Mouse (Mus musculus) neural tube, embryonic 11.5 days (tissue): Measurements from ENCODE around the gene Cdh12. TPM values are rescaled to one million over a fixed set of nuclear protein-coding genes. Genes with fewer than 3 reads are reported as not detected.

Source experiments
- ATAC-seq: fragments of 200-750 bp; cut with Nextera tagmentation; 2 replicates; pipeline ENCODE4 v1.8.0; 2017; ENCODE audit warnings: moderate number of reproducible peaks, mild to moderate bottlenecking, moderate TSS enrichment, moderate library complexity; ENCODE audit not compliant: insufficient read depth, low FRiP score, low TSS enrichment
- DNase-seq: peaks from one replicate; pipeline ENCODE4 v3.0.0-alpha.2; 2015; ENCODE audit warnings: low spot score
- H3K27ac ChIP-seq: fragments of 300-500 bp; sonication (generic); 2 replicates; pipeline ENCODE4 v1.5.1; 2014; ENCODE audit warnings: low read depth, mild to moderate bottlenecking, low read length
- H3K27me3 ChIP-seq: fragments of 300-500 bp; sonication (generic); 2 replicates; pipeline ENCODE4 v1.6.1; 2014; ENCODE audit warnings: mild to moderate bottlenecking, low read length, mixed read lengths; ENCODE audit not compliant: control insufficient read depth, insufficient read depth
- H3K36me3 ChIP-seq: fragments of 300-500 bp; sonication (generic); 2 replicates; pipeline ENCODE4 v1.6.1; 2014; ENCODE audit warnings: mild to moderate bottlenecking, low read length, moderate library complexity, mixed read lengths; ENCODE audit not compliant: control insufficient read depth, insufficient read depth
- H3K4me1 ChIP-seq: fragments of 300-500 bp; sonication (generic); 2 replicates; pipeline ENCODE4 v1.6.1; 2014; ENCODE audit warnings: low read length, mixed read lengths; ENCODE audit not compliant: control insufficient read depth, insufficient read depth
- H3K4me2 ChIP-seq: fragments of 300-500 bp; sonication (generic); 2 replicates; pipeline ENCODE4 v1.6.1; 2014; ENCODE audit warnings: low read depth, mild to moderate bottlenecking, moderate library complexity
- H3K4me3 ChIP-seq: fragments of 300-500 bp; sonication (generic); 2 replicates; pipeline ENCODE4 v1.5.1; 2014; ENCODE audit warnings: low read depth, low read length
- H3K9ac ChIP-seq: fragments of 300-500 bp; sonication (generic); 2 replicates; pipeline ENCODE4 v1.6.1; 2014; ENCODE audit warnings: mild to moderate bottlenecking, low read length
- H3K9me3 ChIP-seq: fragments of 300-500 bp; sonication (generic); 2 replicates; pipeline ENCODE4 v1.6.1; 2016; ENCODE audit warnings: low read length; ENCODE audit not compliant: control insufficient read depth
- WGBS: fragments of 180-500 bp; shearing (Covaris S2); extraction: QIAGEN DNeasy Blood & Tissue Kit; methylation state at CpG from one replicate; pipeline ENCODE4 v1.1.7; 2014; 5-methylcytosine and 5-hydroxymethylcytosine counted together
- microRNA-seq: library from miRNA; unstranded; fragments of <30 nt; microRNA quantifications from one replicate; pipeline ENCODE4, GENCODE M21; 2016
- polyA plus RNA-seq: library from polyadenylated mRNA; unstranded; fragments of >200 nt; fragmentation: Nextera tagmentation; extraction: Ambion mirVana; gene quantifications from 2 replicates; pipeline ENCODE4 v1.2.1, GENCODE M21; 2014

Cdh12 gene
- polyA plus RNA-seq, 1 experiment from 2014 or later: 2.5 TPM

DNA sequence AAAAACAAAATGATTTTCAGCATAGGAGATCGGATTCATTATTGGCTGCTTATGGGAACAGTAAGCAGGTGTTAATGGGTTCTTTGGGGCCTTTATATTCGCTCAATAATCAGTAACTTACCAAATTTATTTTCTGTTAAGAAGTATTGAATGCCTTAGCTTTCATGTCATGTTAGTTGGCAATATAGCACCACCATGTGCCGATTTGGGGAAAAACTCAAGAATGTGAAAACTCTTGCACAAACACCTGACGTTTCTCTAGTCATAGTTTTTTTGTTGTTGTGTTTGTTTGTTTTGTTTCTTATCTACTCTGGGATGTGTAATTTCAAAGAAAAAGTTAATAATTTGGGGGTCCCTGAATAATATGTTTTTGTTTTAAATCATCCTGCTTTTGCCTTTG is 1081.7 kb downstream of the Cdh12 start:
- 74% methylated on average over 4 of the region's 4 CpGs for WGBS
- no peak for ATAC-seq
- no peak for DNase-seq

DNA sequence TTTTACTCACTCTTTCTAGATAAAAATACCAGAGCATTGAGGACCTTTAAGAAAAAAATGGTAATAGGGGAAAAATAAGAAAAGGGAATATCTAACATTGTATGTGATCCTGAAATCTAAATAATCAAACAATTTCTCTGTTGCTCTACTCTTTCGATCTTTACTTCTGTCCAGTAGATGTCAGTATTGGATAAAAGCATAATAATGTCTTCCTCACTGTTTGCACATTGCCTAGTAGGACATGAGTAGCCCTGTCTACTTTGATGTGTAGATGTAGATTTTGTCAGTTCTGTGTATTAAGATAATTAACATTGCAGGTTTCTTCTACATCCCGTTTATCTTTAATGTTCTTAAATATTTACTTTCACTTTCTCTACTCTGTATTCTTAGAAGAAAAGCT is 1087.8 kb downstream of the Cdh12 start:
- 75% methylated on average over 2 of the region's 2 CpGs for WGBS
- Histone ChIP-seq H3K9ac (no peak overlapping the region), H3K9me3 (no peaks in the 10 kb centered on the region), H3K4me1 (no peaks in the 10 kb centered on the region), H3K27ac (no peak overlapping the region), H3K27me3 (no peaks in the 10 kb centered on the region), H3K36me3 (no peaks in the 10 kb centered on the region), H3K4me3 (no peak overlapping the region), H3K4me2 (no peak overlapping the region)
- no peak for ATAC-seq
- no peak for DNase-seq

More for the DNA sequence above, 1081.7 kb downstream of the Cdh12 start:
- Histone ChIP-seq H3K4me2 (no peak overlapping the region), H3K27ac (no peak overlapping the region), H3K9ac (no peak overlapping the region), H3K4me3 (no peak overlapping the region), H3K36me3 (no peaks in the 10 kb centered on the region), H3K27me3 (no peaks in the 10 kb centered on the region), H3K9me3 (no peaks in the 10 kb centered on the region), H3K4me1 (no peaks in the 10 kb centered on the region)

DNA sequence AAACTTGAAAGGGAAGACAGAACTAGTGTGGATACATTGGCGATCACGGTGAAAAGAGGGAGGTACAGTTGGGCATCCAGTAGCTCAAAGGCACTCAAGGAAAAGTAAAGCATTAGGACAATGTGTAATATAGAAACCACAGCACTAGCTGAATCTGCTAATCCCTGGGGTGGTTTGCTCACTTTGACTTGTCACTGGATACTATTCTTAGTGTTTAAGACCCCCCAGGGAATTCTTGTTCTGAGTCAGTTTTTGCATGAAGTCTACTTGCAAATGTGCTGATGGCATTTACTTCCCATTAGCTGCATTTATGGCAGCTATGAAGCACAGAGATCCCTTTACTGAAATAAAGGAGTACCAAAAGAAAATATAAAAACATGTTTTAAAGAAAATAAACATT is 1095.7 kb downstream of the Cdh12 start:
- H3K27me3 ChIP-seq: no peaks in the 10 kb centered on the region
- H3K9me3 ChIP-seq: no peaks in the 10 kb centered on the region
- ATAC-seq (no peak), DNase-seq (no peak)
- H3K36me3 ChIP-seq: no peaks in the 10 kb centered on the region
- no peaks in the 10 kb centered on the region for H3K4me1 ChIP-seq
- H3K9ac ChIP-seq: no peak overlapping the region
- no peak overlapping the region for H3K4me3 ChIP-seq
- no peak overlapping the region for H3K4me2 ChIP-seq
- WGBS: 91% methylated on average over 2 of the region's 2 CpGs
- H3K27ac ChIP-seq: no peak overlapping the region

DNA sequence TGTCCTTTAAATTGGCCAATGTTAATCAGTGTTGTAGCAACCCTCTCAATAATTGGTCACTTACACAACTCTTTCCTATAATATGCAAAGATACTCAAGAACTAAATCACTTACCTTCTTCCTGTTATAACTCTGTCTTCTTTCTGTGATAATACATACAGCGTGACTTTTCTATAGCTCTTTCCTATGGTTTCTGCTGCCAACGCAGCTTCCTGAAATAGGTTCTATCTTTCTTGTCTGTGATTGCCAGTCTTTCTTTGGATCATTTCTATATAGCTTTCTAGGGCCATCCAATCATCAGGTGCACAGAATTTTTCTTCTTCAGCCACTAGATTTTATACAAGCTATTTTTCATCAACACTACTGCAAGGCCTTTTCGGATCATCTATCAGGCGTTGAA is 1106.9 kb downstream of the Cdh12 start:
- H3K4me1 ChIP-seq: no peaks in the 10 kb centered on the region
- H3K9ac ChIP-seq: no peak overlapping the region
- H3K4me2 ChIP-seq: no peak overlapping the region
- no peaks in the 10 kb centered on the region for H3K36me3 ChIP-seq
- no peak overlapping the region for H3K4me3 ChIP-seq
- ATAC-seq (no peak), DNase-seq (no peak)
- no peaks in the 10 kb centered on the region for H3K9me3 ChIP-seq
- no peaks in the 10 kb centered on the region for H3K27me3 ChIP-seq
- H3K27ac ChIP-seq: no peak overlapping the region
- 90% methylated on average over 4 of the region's 4 CpGs for WGBS

DNA sequence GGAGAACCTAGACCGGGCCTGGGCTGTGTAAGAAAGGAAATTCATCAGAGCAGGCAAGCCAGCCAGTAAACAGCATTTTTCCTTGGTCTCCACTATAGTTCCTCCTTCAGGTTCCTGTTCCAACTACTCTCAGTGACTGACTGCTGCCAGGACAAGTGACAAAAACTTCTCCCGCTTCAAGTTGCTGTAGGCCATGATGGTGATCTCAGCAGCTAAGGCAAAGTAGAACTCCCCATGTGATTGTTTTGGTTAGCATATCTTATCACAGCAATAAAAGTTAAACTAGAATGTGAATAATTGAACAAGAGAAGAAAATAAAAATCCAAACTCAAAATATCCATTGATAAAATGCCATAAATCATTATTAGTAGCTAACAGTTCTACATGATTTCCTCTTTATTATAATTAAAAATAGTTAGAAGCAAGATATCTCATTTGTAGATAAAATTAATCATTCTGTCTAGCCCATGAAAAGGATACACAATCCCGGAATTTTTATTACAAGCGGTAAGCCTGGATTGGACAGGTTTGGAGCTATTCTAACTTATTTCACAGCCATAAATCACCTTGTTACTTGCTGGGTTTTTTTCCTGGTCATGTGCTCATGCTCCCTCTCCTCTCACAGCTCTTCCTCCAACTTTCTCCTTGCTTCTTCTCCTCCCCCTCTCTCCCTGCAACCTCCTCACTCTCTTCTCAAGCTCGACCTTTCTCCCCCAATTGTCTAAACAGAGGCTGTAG is 1117.4 kb downstream of the Cdh12 start:
- Histone ChIP-seq H3K36me3 (no peaks in the 10 kb centered on the region), H3K9ac (no peak overlapping the region), H3K27me3 (no peaks in the 10 kb centered on the region), H3K27ac (no peak overlapping the region), H3K4me3 (no peak overlapping the region), H3K4me1 (no peaks in the 10 kb centered on the region), H3K9me3 (no peaks in the 10 kb centered on the region), H3K4me2 (no peak overlapping the region)
- DNase-seq (no peak), ATAC-seq (no peak)
- WGBS: 85% methylated on average over 5 of the region's 5 CpGs

DNA sequence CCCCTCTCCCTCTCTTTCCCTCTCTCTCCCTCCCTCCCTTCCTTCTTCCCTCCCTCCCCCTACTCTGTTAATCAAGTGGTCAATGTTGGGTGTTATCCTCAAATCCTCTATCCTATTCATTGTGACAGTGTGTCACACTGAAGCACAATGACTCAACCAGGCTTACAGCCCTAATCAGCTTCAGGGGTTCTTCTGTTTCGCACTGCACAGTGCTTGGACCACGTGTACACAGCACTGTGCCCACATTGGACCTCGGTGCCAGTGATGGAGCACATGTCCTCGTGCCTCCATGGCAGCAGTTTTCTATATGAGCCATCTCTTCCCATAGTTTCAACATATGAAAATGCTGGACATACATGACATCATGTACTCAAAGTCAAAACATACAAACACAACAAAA is 1155.4 kb downstream of the Cdh12 start:
- Histone ChIP-seq H3K4me2 (no peak overlapping the region), H3K9me3 (no peaks in the 10 kb centered on the region), H3K27ac (no peak overlapping the region), H3K4me1 (no peaks in the 10 kb centered on the region), H3K9ac (no peak overlapping the region), H3K36me3 (no peaks in the 10 kb centered on the region), H3K4me3 (no peak overlapping the region), H3K27me3 (no peaks in the 10 kb centered on the region)
- WGBS: 72% methylated on average over 4 of the region's 4 CpGs
- ATAC-seq (no peak), DNase-seq (no peak)

Small RNA genes lying within 50 kb of the gene (microRNA-seq; reads per million reads assigned to microRNA genes)
- not detected for gene Gm27397

Other genes starting within 250 kb of the Cdh12 start
- 0.19 and 0.20 TPM in 2 replicates for gene Acot10, start 217.5 kb downstream of the Cdh12 start, polyA plus RNA-seq